Comparison of ENCODE assay signal across 18 mouse cellular contexts in the genomic region with DNA sequence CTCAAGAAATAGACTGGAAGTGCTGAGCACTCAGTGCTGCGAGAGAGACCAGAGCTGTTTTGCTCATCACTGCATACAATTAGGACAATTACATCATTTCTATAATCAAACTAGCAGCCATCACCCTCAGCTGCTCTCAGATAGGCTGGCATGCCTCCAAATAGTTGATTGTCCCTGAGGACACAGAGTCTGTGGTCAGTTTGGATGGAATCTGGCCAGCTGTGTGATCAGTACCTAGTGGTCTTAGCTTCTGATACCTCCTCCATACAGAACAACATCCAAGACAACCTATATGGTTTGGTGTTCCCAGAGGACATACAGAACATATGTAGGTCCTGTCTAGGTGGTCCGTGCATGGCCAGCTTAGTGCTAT. TPM values are rescaled to one million over a fixed set of nuclear protein-coding genes. Genes with fewer than 3 reads are reported as not detected.
DNase-seq lines count a peak whose midpoint lies in the region; ATAC-seq and TF ChIP-seq lines count a peak whose summit lies in the region.
"Had no signal": no experiment of that assay in that cellular context is flagged by ENCODE, and none has a peak within 500 bp of the region (broad histone marks: within the 10 kb centered on the region; RNA-seq: fewer than 3 reads in every experiment).

No protein-coding gene starts in this region.

- H3K27me3 ChIP-seq in heart, postnatal 0 days (ENCODE audit: control insufficient read depth, insufficient read depth, low read length) = no peaks in the 10 kb centered on the region
- no peaks in the 10 kb centered on the region for H3K27me3 ChIP-seq in heart, embryonic 12.5 days (replicated peaks)
- H3K27me3 ChIP-seq in liver, adult 2 months (ENCODE audit: control insufficient read depth, insufficient read depth, low read length) = no peaks in the 10 kb centered on the region
- H3K27me3 ChIP-seq: hindbrain, embryonic 15.5 days; lung, embryonic 15.5 days; midbrain, embryonic 15.5 days had no signal

- peaks cover 7% of the 10 kb centered on the region for H3K4me1 ChIP-seq in heart, postnatal 0 days (ENCODE audit: control insufficient read depth, insufficient read depth)
- H3K4me1 ChIP-seq in heart, embryonic 12.5 days (replicated peaks) = peaks cover 10% of the 10 kb centered on the region
- H3K4me1 ChIP-seq in liver, adult 2 months (ENCODE audit: control insufficient read depth, insufficient read depth, low read length) = peaks cover 17% of the 10 kb centered on the region
- H3K4me1 ChIP-seq: hindbrain, embryonic 15.5 days; lung, embryonic 15.5 days; midbrain, embryonic 15.5 days had no signal

- 64% methylated on average over 2 of the region's 2 CpGs for WGBS in heart, postnatal 0 days
- WGBS in heart, embryonic 12.5 days = 83% methylated on average over 2 of the region's 2 CpGs
- 66% methylated on average over 2 of the region's 2 CpGs for WGBS in liver, adult 2 months

- H3K9me3 ChIP-seq in heart, postnatal 0 days (replicated peaks; ENCODE audit: control insufficient read depth, low read length) = no peaks in the 10 kb centered on the region
- H3K9me3 ChIP-seq in heart, embryonic 12.5 days (replicated peaks) = no peaks in the 10 kb centered on the region
- H3K9me3 ChIP-seq: G1E; hindbrain, embryonic 15.5 days; lung, embryonic 15.5 days; midbrain, embryonic 15.5 days had no signal

- H3K4me2 ChIP-seq in heart, postnatal 0 days (ENCODE audit: low read depth, low read length) = no peak overlapping the region
- no peak overlapping the region for H3K4me2 ChIP-seq in heart, embryonic 12.5 days
- H3K4me2 ChIP-seq: hindbrain, embryonic 15.5 days; lung, embryonic 15.5 days; midbrain, embryonic 15.5 days had no signal

- no peak for TF ChIP-seq EP300 in heart, postnatal 0 days (IDR thresholded peaks at IDR 0.05; ENCODE audit: low read depth)

- H3K4me3 ChIP-seq in heart, postnatal 0 days (ENCODE audit: low read depth, low read length) = no peak overlapping the region
- no peak overlapping the region for H3K4me3 ChIP-seq in heart, embryonic 12.5 days
- no peak overlapping the region for H3K4me3 ChIP-seq in liver, adult 2 months (ENCODE audit: insufficient read depth, low read depth, low read length)
- H3K4me3 ChIP-seq: hindbrain, embryonic 15.5 days; lung, embryonic 15.5 days; midbrain, embryonic 15.5 days had no signal

- DNase-seq in heart, postnatal 0 days (ENCODE audit: low spot score) = no peak
- DNase-seq in liver, adult 2 months (ENCODE audit: extremely low read depth, low read depth, low spot score) = peak; percentile 30
- DNase-seq in liver = no peak
- peak; percentile 69 for DNase-seq in Muller cell, postnatal 12 days (ENCODE audit: inconsistent ontology term)
- peak; percentile 3 for DNase-seq in brain, embryonic 14.5 days (ENCODE audit: low read depth)
- DNase-seq: adrenal gland, postnatal 25 days; cerebellum, adult 9-10 months; gastrocnemius, postnatal 36 days; right cerebral cortex, adult 18-20 months; thymus, adult 18-20 months had no signal

- H3K27ac ChIP-seq in heart, postnatal 0 days (ENCODE audit: low read depth) = no peak overlapping the region
- H3K27ac ChIP-seq in heart, embryonic 12.5 days (ENCODE audit: poor library complexity, severe bottlenecking) = no peak overlapping the region
- no peak overlapping the region for H3K27ac ChIP-seq in liver, adult 2 months (replicated peaks; ENCODE audit: insufficient read depth, low read depth, low read length)
- H3K27ac ChIP-seq: hindbrain, embryonic 15.5 days; lung, embryonic 15.5 days; midbrain, embryonic 15.5 days had no signal

- TF ChIP-seq CTCF in heart, postnatal 0 days (IDR thresholded peaks at IDR 0.05; ENCODE audit: low read depth) = no peak
- TF ChIP-seq CTCF in liver, adult 2 months (IDR thresholded peaks at IDR 0.05; ENCODE audit: low read depth, low read length) = no peak
- no peak for TF ChIP-seq CTCF in brain, embryonic 14.5 days (IDR thresholded peaks at IDR 0.05; ENCODE audit: borderline replicate concordance, extremely low read depth, insufficient read depth, insufficient read length)

- no peaks in the 10 kb centered on the region for H3K79me2 ChIP-seq in liver, adult 2 months (ENCODE audit: control insufficient read depth, insufficient read depth, low read length)

- TF ChIP-seq POLR2A in liver, adult 2 months (IDR thresholded peaks at IDR 0.05; ENCODE audit: extremely low read depth, insufficient read depth, low read length) = no peak
- no peak for TF ChIP-seq POLR2A in brain, embryonic 14.5 days (IDR thresholded peaks at IDR 0.05; ENCODE audit: borderline replicate concordance, extremely low read depth, insufficient read depth, insufficient read length, poor library complexity, severe bottlenecking)

- H3K9ac ChIP-seq in heart, postnatal 0 days (replicated peaks; ENCODE audit: low read depth, low read length) = no peak overlapping the region
- H3K9ac ChIP-seq in heart, embryonic 12.5 days = no peak overlapping the region
- no peak overlapping the region for H3K9ac ChIP-seq in liver, adult 2 months (ENCODE audit: low read depth, low read length)
- H3K9ac ChIP-seq: hindbrain, embryonic 15.5 days; lung, embryonic 15.5 days; midbrain, embryonic 15.5 days had no signal

- no peaks in the 10 kb centered on the region for H3K36me3 ChIP-seq in heart, postnatal 0 days (replicated peaks; ENCODE audit: control insufficient read depth, insufficient read depth, low read length)
- H3K36me3 ChIP-seq in heart, embryonic 12.5 days = no peaks in the 10 kb centered on the region
- no peaks in the 10 kb centered on the region; the same call in 1 of the 2 replicates for H3K36me3 ChIP-seq in liver, adult 2 months (ENCODE audit: control insufficient read depth, insufficient read depth, low read length)
- H3K36me3 ChIP-seq: G1E; lung, embryonic 15.5 days; midbrain, embryonic 15.5 days had no signal

- peak; percentile 33; the same call in 1 of the 2 replicates for ATAC-seq in heart, postnatal 0 days (ENCODE audit: insufficient read depth, low read depth)
- no peak for ATAC-seq in heart, embryonic 12.5 days (ENCODE audit: insufficient number of reproducible peaks, low FRiP score)
- ATAC-seq in megakaryocyte, adult 5-6 weeks (ENCODE audit: poor library complexity, severe bottlenecking) = no peak
- no peak for ATAC-seq in granulocyte monocyte progenitor cell, adult 5-6 weeks (replicated peaks; ENCODE audit: poor library complexity, severe bottlenecking)
- ATAC-seq: CD4-positive, CD25-positive, alpha-beta regulatory T cell, adult 4 months; midbrain, embryonic 15.5 days had no signal

RNA-seq across cellular contexts. Expression of a gene that starts 48.3 kb away (rescaled TPM):
- 3.0 TPM in 1 of 2 replicates, not detected in the other for total RNA-seq in heart, postnatal 0 days (2014; rRNA removed; ENCODE audit: low replicate concordance)
- polyA plus RNA-seq in heart, postnatal 0 days (2015; fragmentation: Nextera tagmentation; extraction: Ambion mirVana) = 27.1 and 29.4 TPM in 2 replicates
- polyA plus RNA-seq in heart, embryonic 12.5 days (2016; fragmentation: Nextera tagmentation; extraction: Ambion mirVana) = 32.7 and 32.9 TPM in 2 replicates
- total RNA-seq in liver, adult 2 months (2014; rRNA removed) = 1.0 and 1.4 TPM in 2 replicates
- polyA plus RNA-seq in liver, adult 2 months (2012; rRNA removed) = 0.87 and 1.2 TPM in 2 replicates
- polyA plus RNA-seq in brain, embryonic 14.5 days (2012; rRNA removed) = 17.3 and 21.3 TPM in 2 replicates
- total RNA-seq in megakaryocyte, adult 5-6 weeks (2015) = 17.1 and 17.9 TPM in 2 replicates
- 18.6 and 31.3 TPM in 2 replicates for total RNA-seq in megakaryocyte, adult 5-6 weeks (2017)
- 4.4 and 7.4 TPM in 2 replicates for total RNA-seq in granulocyte monocyte progenitor cell, adult 5-6 weeks (2014; fragmentation: Nextera tagmentation)
- total RNA-seq in granulocyte monocyte progenitor cell, adult 5-6 weeks (2017) = 6.4 and 11.0 TPM in 2 replicates

Comparison
In these comparisons a context has a peak if more than half of its experiments do, and no peak if none do; other contexts are left out.
1. DNase-seq: peak in liver, adult 2 months (single experiment), Muller cell, postnatal 12 days (single experiment) and brain, embryonic 14.5 days (single experiment); none in heart, postnatal 0 days (single experiment) and liver (single experiment).